Mouse (Mus musculus): Measurements from ENCODE around the gene H2-D1. TPM values are rescaled to one million over a fixed set of nuclear protein-coding genes. Genes with fewer than 3 reads are reported as not detected.

The H2-D1 gene
- 37.2 and 39.2 TPM in 2 replicates for polyA plus RNA-seq (2016; fragmentation: Nextera tagmentation; extraction: Ambion mirVana)

GRCm38 (mm10) chr17:35262664-35263522 lies at the start of gene H2-D1:
H2-D1 (plus strand) TSS chr17:35262730.
- peaks cover 38% of the 10 kb centered on the region for H3K27me3 ChIP-seq
- H3K27ac ChIP-seq: no peak within 1 kb of the TSS
- H3K4me2 ChIP-seq: peak within 1 kb of the TSS; percentile 96
- peaks cover 12% of the 10 kb centered on the region for H3K4me1 ChIP-seq
- H3K36me3 ChIP-seq (replicated peaks): no peaks in the 10 kb centered on the region
- H3K9ac ChIP-seq: peak within 1 kb of the TSS; percentile 72
- H3K4me3 ChIP-seq (replicated peaks): peak within 1 kb of the TSS; percentile 75
- ATAC-seq (ENCODE audit: low FRiP score): peak; percentile 96
- no peaks in the 10 kb centered on the region for H3K9me3 ChIP-seq
- 1% methylated on average over 73 of the region's 73 CpGs for WGBS

GRCm38 (mm10) chr17:35213071-35213470 lies 49.5 kb upstream of the H2-D1 start:
- Histone ChIP-seq H3K9ac (no peak overlapping the region), H3K4me2 (no peak overlapping the region), H3K36me3 (replicated peaks) (no peaks in the 10 kb centered on the region), H3K27ac (no peak overlapping the region), H3K4me1 (no peaks in the 10 kb centered on the region), H3K27me3 (0 out of 2 replicates have a peak, but pooled peaks cover 9% of the 10 kb centered on the region), H3K9me3 (no peaks in the 10 kb centered on the region), H3K4me3 (replicated peaks) (no peak overlapping the region)
- ATAC-seq (ENCODE audit: low FRiP score): no peak
- 95% methylated on average over 5 of the region's 5 CpGs for WGBS

- Histone ChIP-seq H3K4me1 (no peaks in the 10 kb centered on the region), H3K27ac (no peak overlapping the region), H3K4me3 (replicated peaks) (no peak overlapping the region), H3K27me3 (no peaks in the 10 kb centered on the region), H3K36me3 (replicated peaks) (peaks cover 39% of the 10 kb centered on the region), H3K9me3 (no peaks in the 10 kb centered on the region), H3K4me2 (no peak overlapping the region), H3K9ac (no peak overlapping the region)
- WGBS: 86% methylated on average over 18 of the region's 18 CpGs
- ATAC-seq (ENCODE audit: low FRiP score): no peak
Measured at GRCm38 (mm10) chr17:35218516-35219193, 43.9 kb upstream of the H2-D1 start.

GRCm38 (mm10) chr17:35219601-35220041 lies 42.9 kb upstream of the H2-D1 start:
- no peaks in the 10 kb centered on the region for H3K4me1 ChIP-seq
- no peak overlapping the region for H3K9ac ChIP-seq
- WGBS: 90% methylated on average over 6 of the region's 6 CpGs
- H3K27ac ChIP-seq: no peak overlapping the region
- H3K4me2 ChIP-seq: no peak overlapping the region
- no peaks in the 10 kb centered on the region for H3K27me3 ChIP-seq
- peaks cover 39% of the 10 kb centered on the region for H3K36me3 ChIP-seq (replicated peaks)
- ATAC-seq (ENCODE audit: low FRiP score): no peak
- H3K9me3 ChIP-seq: no peaks in the 10 kb centered on the region
- no peak overlapping the region for H3K4me3 ChIP-seq (replicated peaks)

- no peak within 1 kb of the TSS for H3K4me2 ChIP-seq
- H3K36me3 ChIP-seq (replicated peaks): peaks cover 46% of the 10 kb centered on the region
- H3K9ac ChIP-seq: no peak within 1 kb of the TSS
- H3K4me3 ChIP-seq (replicated peaks): no peak within 1 kb of the TSS
- no peaks in the 10 kb centered on the region for H3K4me1 ChIP-seq
- H3K27ac ChIP-seq: peak within 1 kb of the TSS; percentile 20; the same call in 1 of the 2 replicates
- H3K27me3 ChIP-seq: no peaks in the 10 kb centered on the region
- no peak for ATAC-seq (ENCODE audit: low FRiP score)
- H3K9me3 ChIP-seq: no peaks in the 10 kb centered on the region
- 84% methylated on average over 28 of the region's 28 CpGs for WGBS
Measured at GRCm38 (mm10) chr17:35220156-35220952, 42.2 kb upstream of the H2-D1 start, which contains the start of gene Gm16181. Gm16181 (plus strand) TSS chr17:35220834.

- no peaks in the 10 kb centered on the region for H3K27me3 ChIP-seq
- 85% methylated on average over 6 of the region's 6 CpGs for WGBS
- ATAC-seq (ENCODE audit: low FRiP score): no peak
- peaks cover 61% of the 10 kb centered on the region for H3K36me3 ChIP-seq (replicated peaks)
- H3K9ac ChIP-seq: no peak overlapping the region
- no peak overlapping the region for H3K4me2 ChIP-seq
- no peak overlapping the region for H3K27ac ChIP-seq
- H3K4me1 ChIP-seq: no peaks in the 10 kb centered on the region
- H3K4me3 ChIP-seq (replicated peaks): no peak overlapping the region
- no peaks in the 10 kb centered on the region for H3K9me3 ChIP-seq
Measured at GRCm38 (mm10) chr17:35222299-35222698, 40.2 kb upstream of the H2-D1 start.

GRCm38 (mm10) chr17:35224641-35225040 lies 37.9 kb upstream of the H2-D1 start:
- Histone ChIP-seq H3K4me1 (no peaks in the 10 kb centered on the region), H3K4me3 (replicated peaks) (no peak overlapping the region), H3K27ac (no peak overlapping the region), H3K9me3 (no peaks in the 10 kb centered on the region), H3K9ac (no peak overlapping the region), H3K4me2 (no peak overlapping the region), H3K36me3 (replicated peaks) (peaks cover 71% of the 10 kb centered on the region), H3K27me3 (no peaks in the 10 kb centered on the region)
- no peak for ATAC-seq (ENCODE audit: low FRiP score)
- 92% methylated on average over 4 of the region's 4 CpGs for WGBS

- Histone ChIP-seq H3K27ac (no peak overlapping the region), H3K9me3 (no peaks in the 10 kb centered on the region), H3K4me3 (replicated peaks) (no peak overlapping the region), H3K9ac (no peak overlapping the region), H3K36me3 (replicated peaks) (peaks cover 69% of the 10 kb centered on the region), H3K27me3 (no peaks in the 10 kb centered on the region), H3K4me1 (no peaks in the 10 kb centered on the region), H3K4me2 (no peak overlapping the region)
- ATAC-seq (ENCODE audit: low FRiP score): no peak
- 96% methylated on average over 5 of the region's 5 CpGs for WGBS
Measured at GRCm38 (mm10) chr17:35225456-35225855, 37.1 kb upstream of the H2-D1 start.

GRCm38 (mm10) chr17:35226561-35227046 lies 35.9 kb upstream of the H2-D1 start:
- no peak for ATAC-seq (ENCODE audit: low FRiP score)
- H3K4me2 ChIP-seq: no peak overlapping the region

GRCm38 (mm10) chr17:35231022-35231421 lies 31.5 kb upstream of the H2-D1 start:
- WGBS: 94% methylated on average over 10 of the region's 10 CpGs
- no peak for ATAC-seq (ENCODE audit: low FRiP score)
- no peak overlapping the region for H3K27ac ChIP-seq
- no peak overlapping the region for H3K4me2 ChIP-seq
- no peak overlapping the region for H3K9ac ChIP-seq
- H3K4me3 ChIP-seq (replicated peaks): no peak overlapping the region
- H3K4me1 ChIP-seq: peaks cover 24% of the 10 kb centered on the region
- H3K36me3 ChIP-seq (replicated peaks): peaks cover 59% of the 10 kb centered on the region
- H3K27me3 ChIP-seq: no peaks in the 10 kb centered on the region
- H3K9me3 ChIP-seq: no peaks in the 10 kb centered on the region

More at GRCm38 (mm10) chr17:35226561-35227046, 35.9 kb upstream of the H2-D1 start:
- Histone ChIP-seq H3K4me3 (replicated peaks) (no peak overlapping the region), H3K9me3 (no peaks in the 10 kb centered on the region), H3K27me3 (no peaks in the 10 kb centered on the region), H3K4me1 (peaks cover under 1% of the 10 kb centered on the region), H3K27ac (no peak overlapping the region), H3K36me3 (replicated peaks) (peaks cover 73% of the 10 kb centered on the region), H3K9ac (no peak overlapping the region)
- WGBS: 90% methylated on average over 14 of the region's 14 CpGs

- WGBS: 16% methylated on average over 12 of the region's 12 CpGs
- H3K4me1 ChIP-seq: peaks cover 28% of the 10 kb centered on the region
- no peaks in the 10 kb centered on the region for H3K27me3 ChIP-seq
- H3K27ac ChIP-seq: no peak overlapping the region
- no peak overlapping the region for H3K9ac ChIP-seq
- H3K4me3 ChIP-seq (replicated peaks): no peak overlapping the region; the same call in 1 of the 2 replicates
- H3K4me2 ChIP-seq: no peak overlapping the region
- no peak for ATAC-seq (ENCODE audit: low FRiP score)
- H3K36me3 ChIP-seq (replicated peaks): peaks cover 53% of the 10 kb centered on the region
- H3K9me3 ChIP-seq: no peaks in the 10 kb centered on the region
Measured at GRCm38 (mm10) chr17:35232043-35232442, 30.5 kb upstream of the H2-D1 start.

GRCm38 (mm10) chr17:35232659-35233058 lies 29.9 kb upstream of the H2-D1 start:
- H3K36me3 ChIP-seq (replicated peaks): peaks cover 46% of the 10 kb centered on the region

More at GRCm38 (mm10) chr17:35232659-35233058, 29.9 kb upstream of the H2-D1 start:
- Histone ChIP-seq H3K27ac (no peak overlapping the region), H3K27me3 (no peaks in the 10 kb centered on the region), H3K9me3 (no peaks in the 10 kb centered on the region), H3K4me1 (peaks cover 28% of the 10 kb centered on the region), H3K4me2 (no peak overlapping the region), H3K4me3 (replicated peaks) (no peak overlapping the region), H3K9ac (no peak overlapping the region)
- no peak for ATAC-seq (ENCODE audit: low FRiP score)
- WGBS: 93% methylated on average over 5 of the region's 5 CpGs
